Comparison of ENCODE assay signal across 30 mouse cellular contexts in genomic region chr1:56857202-56857601, GRCm38 (mm10).
A peak's percentile ranks its signal among the peaks of the same experiment; 100 is the strongest.
DNase-seq lines count a peak whose midpoint lies in the region; ATAC-seq and TF ChIP-seq lines count a peak whose summit lies in the region.
"Had no signal": no experiment of that assay in that cellular context is flagged by ENCODE, and none has a peak within 500 bp of the region (broad histone marks: within the 10 kb centered on the region; RNA-seq: fewer than 3 reads in every experiment).

No protein-coding gene starts in this region.

- intact Hi-C loops in heart, postnatal 14 days (cut with DNase I), result no loop called here

- H3K27ac ChIP-seq in heart, embryonic 10.5 days, result peak overlapping the region; percentile 56; the same call in 1 of the 2 replicates
- H3K27ac ChIP-seq in heart, postnatal 0 days (ENCODE audit: low read depth), result no peak overlapping the region
- H3K27ac ChIP-seq: embryonic facial prominence, embryonic 12.5 days; gastrocnemius, adult 2 months; hindbrain, embryonic 14.5 days; kidney, embryonic 15.5 days; liver, embryonic 14.5 days; macrophage; midbrain, embryonic 13.5 days; neural tube, embryonic 15.5 days had no signal

- 62% methylated on average over 8 of the region's 8 CpGs for WGBS in heart, embryonic 10.5 days
- 38% methylated on average over 8 of the region's 8 CpGs for WGBS in heart, postnatal 0 days

- H3K27me3 ChIP-seq in heart, embryonic 10.5 days (ENCODE audit: insufficient read depth, poor library complexity, severe bottlenecking), result no peaks in the 10 kb centered on the region
- H3K27me3 ChIP-seq in heart, postnatal 0 days (ENCODE audit: control insufficient read depth, insufficient read depth, low read length), result no peaks in the 10 kb centered on the region
- H3K27me3 ChIP-seq: embryonic facial prominence, embryonic 12.5 days; kidney, embryonic 15.5 days; midbrain, embryonic 13.5 days; neural tube, embryonic 15.5 days had no signal

- no peaks in the 10 kb centered on the region for H3K36me3 ChIP-seq in heart, embryonic 10.5 days
- H3K36me3 ChIP-seq in heart, postnatal 0 days (replicated peaks; ENCODE audit: control insufficient read depth, insufficient read depth, low read length), result no peaks in the 10 kb centered on the region
- H3K36me3 ChIP-seq: embryonic facial prominence, embryonic 12.5 days; kidney, embryonic 15.5 days; midbrain, embryonic 13.5 days; neural tube, embryonic 15.5 days had no signal

- no peak for TF ChIP-seq EP300 in heart, postnatal 0 days (IDR thresholded peaks at IDR 0.05; ENCODE audit: low read depth)

- no peak for TF ChIP-seq CTCF in heart, postnatal 0 days (IDR thresholded peaks at IDR 0.05; ENCODE audit: low read depth)

- peak; percentile 70 for ATAC-seq in heart, postnatal 0 days (ENCODE audit: insufficient read depth, low read depth)
- ATAC-seq: forebrain, embryonic 14.5 days; midbrain, embryonic 13.5 days had no signal

- no peak overlapping the region for H3K4me3 ChIP-seq in heart, embryonic 10.5 days
- H3K4me3 ChIP-seq in heart, postnatal 0 days (ENCODE audit: low read depth, low read length), result no peak overlapping the region
- H3K4me3 ChIP-seq: embryonic facial prominence, embryonic 12.5 days; gastrocnemius, adult 2 months; kidney, embryonic 15.5 days; midbrain, embryonic 13.5 days; neural tube, embryonic 15.5 days had no signal

- no peaks in the 10 kb centered on the region for H3K9me3 ChIP-seq in heart, embryonic 10.5 days
- H3K9me3 ChIP-seq in heart, postnatal 0 days (replicated peaks; ENCODE audit: control insufficient read depth, low read length), result no peaks in the 10 kb centered on the region
- H3K9me3 ChIP-seq: embryonic facial prominence, embryonic 12.5 days; kidney, embryonic 15.5 days; midbrain, embryonic 13.5 days; neural tube, embryonic 15.5 days had no signal

- no peak overlapping the region for H3K9ac ChIP-seq in heart, postnatal 0 days (replicated peaks; ENCODE audit: low read depth, low read length)
- H3K9ac ChIP-seq: embryonic facial prominence, embryonic 12.5 days; hindbrain, embryonic 14.5 days; kidney, embryonic 15.5 days; liver, embryonic 14.5 days; midbrain, embryonic 13.5 days; neural tube, embryonic 15.5 days had no signal

- no peak for DNase-seq in heart, embryonic 10.5 days (ENCODE audit: low spot score)
- no peak for DNase-seq in heart, postnatal 14 days
- DNase-seq in testis, postnatal 14 days (ENCODE audit: low spot score), result peak; percentile 21
- DNase-seq in testis, postnatal 10 days (ENCODE audit: low spot score), result no peak
- peak; percentile 55 for DNase-seq in heart, postnatal 0 days (ENCODE audit: low spot score)
- no peak for DNase-seq in kidney, adult 8-10 months
- no peak for DNase-seq in ovary, postnatal 36 days (ENCODE audit: low spot score)
- DNase-seq: adrenal gland, postnatal 10 days; cerebellum, adult 11 months; cerebellum, adult 9-10 months; embryo, embryonic 11 days; gastrocnemius, adult 2 months; gastrocnemius, postnatal 36 days; kidney, adult 11 months; kidney, postnatal 25 days; liver; lung, adult 2 months; lung, postnatal 10 days; right cerebral cortex, adult 18-20 months; spleen, adult 18-20 months; thymus, adult 2 months; thymus, postnatal 36 days had no signal

- H3K4me1 ChIP-seq in heart, embryonic 10.5 days, result no peaks in the 10 kb centered on the region
- 0 out of 2 replicates have a peak, but pooled peaks cover 3% of the 10 kb centered on the region for H3K4me1 ChIP-seq in heart, postnatal 0 days (ENCODE audit: control insufficient read depth, insufficient read depth)
- H3K4me1 ChIP-seq: kidney, embryonic 15.5 days; neural tube, embryonic 15.5 days had no signal

- H3K4me2 ChIP-seq in heart, postnatal 0 days (ENCODE audit: low read depth, low read length), result no peak overlapping the region
- H3K4me2 ChIP-seq: embryonic facial prominence, embryonic 12.5 days; hindbrain, embryonic 14.5 days; kidney, embryonic 15.5 days; midbrain, embryonic 13.5 days; neural tube, embryonic 15.5 days had no signal

Comparison
In these comparisons a context has a peak if more than half of its experiments do, and no peak if none do; other contexts are left out.
1. DNase-seq: peak in testis, postnatal 14 days (single experiment) and heart, postnatal 0 days (single experiment); none in heart, embryonic 10.5 days (single experiment), heart, postnatal 14 days (0 of 2), testis, postnatal 10 days (single experiment), kidney, adult 8-10 months (0 of 2) and ovary, postnatal 36 days (single experiment).